Mouse (Mus musculus): ENCODE measurements around the gene Gm2310. TPM values are rescaled to one million over a fixed set of nuclear protein-coding genes. Genes with fewer than 3 reads are reported as not detected.

Gm2310 gene
- polyA plus RNA-seq (2014; fragmentation: Illumina TruSeq; extraction: RNeasy Lipid Tissue Mini Kit (QIAGEN cat#74804); ENCODE audit: low read depth, low replicate concordance) = not detected

DNA sequence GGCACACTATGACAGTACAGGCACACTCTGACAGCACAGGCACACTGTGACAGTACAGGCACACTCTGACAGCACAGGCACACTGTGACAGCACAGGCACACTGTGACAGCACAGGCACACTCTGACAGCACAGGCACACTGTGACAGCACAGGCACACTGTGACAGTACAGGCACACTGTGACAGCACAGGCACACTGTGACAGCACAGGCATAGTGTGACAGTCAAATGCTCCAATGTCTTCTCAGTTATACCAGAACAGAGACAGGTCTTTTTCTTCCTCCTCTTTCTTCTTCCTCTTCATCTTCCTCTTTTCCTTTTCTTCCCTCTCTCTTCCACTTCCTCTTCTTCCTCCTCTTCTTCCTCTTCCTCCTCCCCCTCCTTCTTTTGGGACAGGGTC is at the start of gene Gm2310:
TSS of gene Gm2310 (minus strand) at position 101 of the 400 bp plus-strand sequence.

Other genes starting within 250 kb of the Gm2310 start
- 16.8 TPM for gene Nipbl, start 75.5 kb downstream of the Gm2310 start, polyA plus RNA-seq (2014; fragmentation: Illumina TruSeq; extraction: RNeasy Lipid Tissue Mini Kit (QIAGEN cat#74804); ENCODE audit: low read depth, low replicate concordance)
- 2.3 TPM for gene Slc1a3, start 190.8 kb upstream of the Gm2310 start, polyA plus RNA-seq (2014; fragmentation: Illumina TruSeq; extraction: RNeasy Lipid Tissue Mini Kit (QIAGEN cat#74804); ENCODE audit: low read depth, low replicate concordance)

Measured in heart, adult 10 weeks (tissue).